Mouse (Mus musculus) stomach, embryonic 15.5 days (tissue): ENCODE measurements at regions not wholly inside any gene's neighbourhood (a gene's known extent, or its start where the extent isn't known, plus 50 kb on each side); places are given as distances from the start of the nearest gene placed in this dataset.

Source experiments
- ATAC-seq: fragments of 200-750 bp; cut with Nextera tagmentation; 2 replicates; pipeline ENCODE4 v1.8.0; 2017; ENCODE audit warnings: low read depth, moderate number of reproducible peaks, moderate TSS enrichment; ENCODE audit not compliant: insufficient read depth, low FRiP score
- H3K27ac ChIP-seq: fragments of 300-500 bp; sonication (generic); 2 replicates; pipeline ENCODE4 v1.5.1; 2015; ENCODE audit warnings: mild to moderate bottlenecking, inconsistent platforms
- H3K27me3 ChIP-seq: fragments of 300-500 bp; sonication (generic); replicated peaks from 2 replicates; pipeline ENCODE4 v1.6.1; 2015; ENCODE audit warnings: inconsistent platforms
- H3K36me3 ChIP-seq: fragments of 300-500 bp; sonication (generic); 2 replicates; pipeline ENCODE4 v1.6.1; 2015; ENCODE audit warnings: inconsistent platforms
- H3K4me1 ChIP-seq: fragments of 300-500 bp; sonication (generic); 2 replicates; pipeline ENCODE4 v1.6.1; 2015; ENCODE audit warnings: inconsistent platforms
- H3K4me2 ChIP-seq: fragments of 300-500 bp; sonication (generic); 2 replicates; pipeline ENCODE4 v1.6.1; 2015; ENCODE audit warnings: mild to moderate bottlenecking, inconsistent platforms
- H3K4me3 ChIP-seq: fragments of 300-500 bp; sonication (generic); replicated peaks from 2 replicates; pipeline ENCODE4 v1.5.1; 2015; ENCODE audit warnings: inconsistent platforms
- H3K9ac ChIP-seq: fragments of 300-500 bp; sonication (generic); 2 replicates; pipeline ENCODE4 v1.6.1; 2015; ENCODE audit warnings: inconsistent platforms
- H3K9me3 ChIP-seq: fragments of 300-500 bp; sonication (generic); 2 replicates; pipeline ENCODE4 v1.6.1; 2016; ENCODE audit warnings: inconsistent platforms
- WGBS: fragments of 180-500 bp; shearing (Covaris S2); methylation state at CpG from one replicate; pipeline ENCODE4 v1.1.7; 2015; 5-methylcytosine and 5-hydroxymethylcytosine counted together

DNA sequence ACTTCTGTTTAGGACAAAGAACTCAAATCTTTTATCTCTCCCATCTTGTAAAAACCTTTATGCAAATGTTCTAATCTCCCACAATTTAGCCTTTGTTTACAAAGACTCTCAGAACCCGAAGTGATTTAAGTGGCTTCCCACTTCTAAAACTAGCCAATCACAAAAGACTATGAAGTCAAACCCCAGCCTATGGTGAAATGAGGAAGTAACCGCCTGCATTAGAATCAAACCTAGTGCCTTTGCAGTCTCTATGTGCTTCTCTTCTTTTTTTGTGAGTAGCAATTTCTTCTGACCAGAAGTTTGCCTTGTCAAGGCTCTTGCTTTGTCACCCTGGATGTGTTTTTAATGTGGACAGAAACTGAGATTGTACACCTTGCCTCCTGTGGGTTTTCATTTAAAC lies 53.6 kb upstream of the Slc25a13 start:
- Histone ChIP-seq H3K27me3 (no peaks in the 10 kb centered on the region), H3K27ac (no peak overlapping the region), H3K4me3 (no peak overlapping the region), H3K9ac (no peak overlapping the region), H3K4me2 (no peak overlapping the region), H3K4me1 (no peaks in the 10 kb centered on the region), H3K9me3 (no peaks in the 10 kb centered on the region), H3K36me3 (no peaks in the 10 kb centered on the region)
- WGBS: 30% methylated on average over 2 of the region's 2 CpGs
- ATAC-seq: no peak
